Mouse (Mus musculus) inflammation-experienced regulatory T-cells, adult 6 months (primary cell): ENCODE measurements at regions not wholly inside any gene's neighbourhood (a gene's known extent, or its start where the extent isn't known, plus 50 kb on each side); places are given as distances from the start of the nearest gene placed in this dataset.
"Not testable (repeated sequence)": the region's sequence is repeated elsewhere in the genome, so short reads cannot be mapped to it uniquely, and the experiment has no call there.

Source experiments
- ATAC-seq: one replicate; pipeline ENCODE4 v1.8.0; 2017

DNA sequence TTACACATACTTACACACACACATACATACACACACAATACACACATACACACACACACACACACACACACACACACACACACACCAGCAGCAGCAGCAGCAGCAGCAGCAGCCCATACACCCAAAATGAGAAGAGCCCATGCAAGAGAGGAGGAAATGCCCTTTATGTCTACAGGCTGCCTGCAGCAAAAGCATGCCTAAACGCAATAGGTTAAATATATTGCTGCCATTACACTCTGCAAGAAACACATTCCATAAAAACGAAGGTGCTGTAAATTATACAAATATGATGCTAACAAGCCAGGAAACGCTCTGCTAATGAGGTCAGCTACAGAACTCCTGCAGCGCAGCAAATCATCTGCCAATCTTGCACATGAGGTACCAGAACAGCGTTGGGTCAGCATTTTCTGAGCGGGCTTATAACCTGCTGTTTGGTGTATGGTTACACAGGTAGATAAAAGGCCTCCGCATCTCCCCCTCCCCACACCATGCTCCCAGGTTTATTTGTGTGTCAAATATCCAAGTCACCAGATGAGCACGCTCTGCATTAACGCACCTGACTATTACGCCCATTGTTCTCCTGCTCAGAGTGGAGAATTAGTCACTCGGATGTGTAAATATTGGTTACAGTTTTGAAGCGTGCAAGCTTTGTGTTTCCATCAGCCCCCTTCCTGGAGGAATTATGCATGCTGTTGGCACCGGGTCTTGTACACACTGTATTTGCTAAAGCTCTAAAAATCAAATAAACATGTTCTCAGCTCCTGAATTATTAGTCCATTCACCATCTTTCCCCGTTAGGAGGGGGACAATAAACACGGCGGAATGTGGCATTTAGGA, 214.0 kb upstream of the Zfp703 start:
- no peak for ATAC-seq

DNA sequence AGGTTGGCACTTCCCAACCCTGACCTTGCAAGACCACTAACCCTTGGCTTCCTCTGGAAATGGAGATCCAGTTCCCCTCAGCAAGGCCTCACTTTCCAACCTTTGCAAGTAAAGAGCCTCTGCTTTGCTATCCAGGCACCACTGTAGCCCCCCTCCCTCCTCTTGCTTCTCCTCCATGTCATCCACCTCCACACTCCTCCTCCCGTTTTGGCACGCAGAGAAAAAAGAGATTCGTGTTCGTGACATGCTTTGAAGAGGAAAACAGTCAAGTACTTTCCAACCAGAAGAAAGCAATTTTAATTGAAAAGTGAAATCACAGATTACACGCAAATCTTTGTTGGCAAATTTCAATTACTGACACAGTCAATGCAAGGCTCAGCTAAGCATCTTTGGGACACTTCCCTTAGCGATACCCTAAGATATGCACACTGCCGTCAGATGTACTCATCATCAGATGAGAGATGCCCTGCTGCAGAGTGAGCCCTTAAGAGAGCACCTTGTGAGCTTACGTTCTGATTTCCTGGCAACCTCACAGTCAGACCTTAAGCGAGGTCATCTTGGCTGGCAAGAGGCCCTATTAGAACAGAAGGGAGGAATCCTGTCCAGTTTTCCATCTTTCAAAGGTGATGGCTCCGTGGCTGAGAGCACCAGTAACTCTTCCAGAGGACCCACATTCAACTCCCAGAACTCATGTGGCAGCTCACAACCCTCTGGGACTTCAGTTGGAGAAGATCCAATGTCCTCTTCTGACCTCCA, 208.5 kb upstream of the Zfp703 start:
- ATAC-seq: no peak

DNA sequence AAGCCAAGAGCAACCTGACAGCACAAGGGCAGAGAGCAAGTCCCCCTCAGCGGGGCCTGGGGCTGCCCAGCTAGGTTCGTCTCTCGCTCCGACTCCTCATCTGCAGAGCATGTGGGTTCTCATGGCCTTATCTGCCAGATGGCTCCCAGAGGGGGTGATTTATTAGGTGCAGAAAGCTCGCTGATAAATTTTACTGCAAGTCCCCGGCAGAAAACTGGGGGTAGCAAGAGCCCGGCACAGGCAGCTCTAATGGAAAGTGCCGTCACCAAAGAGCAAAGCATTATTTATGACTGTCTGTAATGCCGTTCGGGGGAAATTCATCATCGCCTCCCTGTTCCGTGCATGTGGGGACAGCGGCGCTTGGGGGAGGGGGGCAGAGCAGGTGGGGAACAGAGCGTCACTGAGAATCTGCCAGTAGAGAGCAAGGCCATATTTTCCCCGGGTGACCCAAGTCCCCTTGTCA, 206.7 kb upstream of the Zfp703 start:
- ATAC-seq: no peak

DNA sequence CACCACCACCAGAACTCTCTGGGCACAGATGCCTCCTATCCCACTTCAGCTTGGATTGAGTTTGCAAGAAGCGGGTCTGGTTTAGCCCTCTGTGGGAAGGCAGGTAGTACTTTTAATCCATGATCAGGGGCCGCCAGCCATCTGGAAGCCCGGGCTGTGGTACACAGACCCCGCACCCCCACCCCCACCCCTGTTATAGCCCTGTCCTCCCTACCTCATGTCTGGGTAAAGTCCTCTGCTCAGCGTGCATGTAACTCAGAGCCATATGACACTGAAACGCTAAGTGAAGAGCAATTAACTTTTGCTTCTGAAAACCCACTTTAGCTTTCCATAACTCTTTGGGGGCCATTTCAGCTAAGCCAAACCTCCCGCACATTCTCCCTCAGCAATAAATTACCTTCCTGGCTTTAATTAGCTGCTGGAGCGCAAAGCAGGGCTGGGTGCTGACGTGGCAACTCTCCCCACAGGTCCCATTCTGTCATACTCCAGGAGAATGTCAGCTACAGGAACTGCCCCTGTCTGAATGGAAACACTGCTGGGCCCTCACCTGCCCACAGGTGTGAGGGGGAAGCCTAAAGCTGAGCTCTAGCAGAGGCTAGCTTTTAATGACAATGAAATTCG, 198.1 kb upstream of the Zfp703 start:
- no peak for ATAC-seq

DNA sequence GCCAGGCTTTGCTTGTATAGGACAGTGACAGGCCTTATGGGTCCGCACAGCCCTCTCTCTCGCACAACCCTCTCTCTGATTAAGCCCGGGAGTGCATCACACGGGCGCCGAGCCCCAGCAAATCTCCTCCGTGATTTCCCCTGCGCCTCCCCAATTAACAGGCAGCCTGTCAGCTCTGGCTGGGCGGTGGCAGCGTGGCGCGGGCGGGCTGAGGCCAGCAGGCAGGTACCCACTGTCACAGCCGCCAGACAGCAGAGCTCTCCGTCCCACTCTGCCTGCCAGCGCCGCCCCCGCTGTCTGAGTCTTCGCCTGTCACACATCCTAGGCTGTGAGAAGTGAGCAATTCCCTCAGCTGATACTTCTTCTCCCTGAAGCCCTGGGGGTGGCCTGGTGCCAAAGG, 196.6 kb upstream of the Zfp703 start:
- no peak for ATAC-seq

DNA sequence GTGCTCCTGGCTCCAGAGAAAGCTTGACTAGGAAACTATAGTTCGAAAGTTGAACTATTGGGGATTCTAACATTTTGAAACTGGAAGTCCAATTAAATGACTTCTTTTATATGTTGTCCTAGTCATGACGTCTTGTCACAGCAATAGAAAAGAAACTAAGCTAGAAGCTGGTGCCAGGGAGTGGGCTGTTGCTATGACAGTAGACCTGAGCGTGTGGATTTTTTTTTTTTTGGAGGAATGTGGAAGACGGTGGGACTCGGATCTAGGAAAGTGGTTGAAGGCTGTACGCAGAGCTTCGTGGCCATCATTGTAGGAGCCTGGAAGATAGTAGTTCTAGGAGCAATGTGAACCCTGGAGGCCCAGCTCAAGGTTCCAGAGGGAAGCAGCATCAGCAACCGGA, 194.2 kb upstream of the Zfp703 start:
- ATAC-seq: not testable (repeated sequence)

DNA sequence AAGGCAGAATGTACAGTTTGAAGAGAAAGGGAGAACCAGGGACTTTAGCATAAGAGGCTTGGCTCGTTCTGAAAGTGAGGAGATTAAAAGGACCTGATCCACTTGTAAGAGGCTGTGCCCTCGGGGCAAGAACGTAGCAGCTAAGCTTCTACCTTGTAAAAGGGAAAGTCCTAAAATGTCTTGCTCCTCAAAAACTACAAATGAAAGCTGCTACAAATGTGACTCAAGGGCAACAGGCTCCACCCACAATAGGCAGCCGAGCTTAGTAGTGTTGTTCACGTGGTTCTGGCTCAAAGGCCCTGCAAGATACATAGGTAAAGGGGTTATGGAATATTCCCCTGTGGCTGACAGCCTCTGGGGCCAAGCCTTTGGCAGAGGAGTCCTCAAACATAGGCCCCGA, 192.7 kb upstream of the Zfp703 start:
- no peak for ATAC-seq

DNA sequence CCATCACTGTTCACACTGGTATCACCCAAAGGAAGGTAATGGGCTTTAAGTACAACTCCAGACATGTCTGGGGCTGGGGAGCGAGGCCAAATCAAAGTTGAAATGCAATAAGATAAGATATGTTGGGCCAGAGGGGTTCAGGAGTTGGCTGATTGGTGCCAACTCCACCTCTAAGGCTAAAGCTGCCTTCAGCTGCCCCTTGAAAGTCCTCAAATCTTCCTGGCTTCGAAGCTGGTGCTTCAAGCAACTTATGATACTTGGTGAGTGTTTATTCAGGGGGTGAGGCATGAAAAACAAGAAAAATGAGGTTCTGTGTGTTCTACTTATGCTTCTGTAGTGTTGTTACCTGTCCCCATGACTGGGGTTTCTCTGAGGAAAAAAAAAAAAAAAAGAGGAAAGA, 185.3 kb upstream of the Zfp703 start:
- no peak for ATAC-seq

DNA sequence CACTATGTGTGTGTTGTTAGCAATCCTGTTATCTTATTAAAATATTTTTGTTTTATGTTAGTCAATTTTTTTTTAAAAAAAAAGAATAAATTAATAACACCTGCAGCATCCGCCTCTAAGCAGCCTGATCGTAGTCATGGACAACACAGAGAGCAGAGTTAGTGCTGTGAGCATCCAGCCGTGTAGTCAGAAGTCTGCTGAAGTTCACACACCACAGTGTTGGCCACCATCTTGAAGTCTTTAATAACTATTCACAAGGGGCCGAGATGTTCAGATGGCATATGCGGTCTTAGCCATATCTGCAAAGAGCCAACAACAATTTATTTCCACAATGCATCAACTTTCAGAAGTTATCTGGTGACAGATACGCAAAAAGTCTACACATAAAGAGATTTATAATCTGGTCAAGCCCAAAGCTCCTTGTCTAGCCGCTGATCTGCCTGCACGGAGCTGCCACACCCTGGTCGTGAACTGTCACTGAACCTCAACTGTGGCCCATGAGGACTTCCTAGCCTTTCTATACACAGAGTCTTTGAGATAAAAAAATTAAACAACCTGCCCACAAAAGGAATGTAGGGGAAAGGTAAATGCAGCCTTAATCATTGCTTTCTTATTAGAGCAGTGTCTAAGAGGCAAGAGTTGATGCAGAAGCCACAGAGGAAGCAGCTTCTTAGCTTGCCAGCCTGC, 183.4 kb upstream of the Zfp703 start:
- no peak for ATAC-seq

DNA sequence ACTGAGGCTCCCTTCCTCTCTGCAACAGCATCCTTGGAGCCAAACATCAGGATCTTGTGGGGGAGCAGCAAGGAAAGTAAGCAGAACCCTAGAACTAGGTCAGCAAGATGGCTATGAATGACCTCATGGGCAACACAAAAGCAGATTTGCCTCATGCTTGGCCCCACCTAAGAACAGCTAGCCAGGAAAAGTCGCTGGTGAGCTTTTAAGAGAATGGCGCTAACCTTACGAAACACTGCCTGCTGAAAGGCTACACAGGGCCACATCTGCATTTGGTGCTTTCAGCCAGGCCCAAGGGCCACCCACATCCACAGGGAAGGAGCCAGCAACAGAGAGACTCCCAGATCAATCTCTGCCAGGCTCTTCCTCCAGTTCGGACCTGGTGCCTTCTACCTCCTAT, 182.7 kb upstream of the Zfp703 start:
- ATAC-seq: no peak

DNA sequence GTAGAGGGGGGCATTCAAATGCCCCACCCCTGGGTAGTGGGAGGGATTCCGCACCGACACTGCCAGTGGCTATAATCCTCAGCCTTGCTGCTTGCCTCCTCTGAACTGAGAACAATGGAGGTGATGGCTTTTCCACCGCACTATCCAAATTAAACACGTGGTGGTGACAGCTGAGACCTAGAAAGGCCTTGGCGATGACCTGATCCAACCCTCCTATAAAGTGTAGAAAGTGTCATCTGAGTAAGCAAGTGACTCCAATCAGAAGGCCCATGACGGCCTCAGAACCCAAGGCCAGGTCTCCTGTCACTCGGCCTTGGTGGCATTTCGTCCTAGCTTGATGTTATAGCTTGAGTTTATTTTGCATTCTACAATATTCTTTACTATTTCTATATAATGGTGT, 181.5 kb upstream of the Zfp703 start:
- no peak for ATAC-seq

DNA sequence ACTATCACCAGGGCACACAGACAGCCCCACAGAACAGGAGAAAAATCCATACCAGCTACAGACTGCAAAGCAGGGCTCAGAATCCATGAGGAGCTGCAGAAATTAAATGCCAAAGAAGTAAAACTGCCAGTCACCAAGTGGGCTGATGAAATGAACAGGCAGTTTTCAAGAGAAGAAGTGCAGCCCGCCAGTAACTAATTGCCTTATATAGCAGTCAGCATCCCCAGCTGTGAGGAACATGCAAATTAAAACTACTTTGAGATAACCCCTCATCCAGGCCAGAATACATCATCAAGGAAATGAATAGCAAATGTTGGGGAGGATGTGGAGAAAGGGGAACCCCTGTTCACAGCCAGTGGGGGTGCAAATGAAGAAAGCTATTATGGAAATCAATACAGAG, 177.3 kb upstream of the Zfp703 start:
- no peak for ATAC-seq

DNA sequence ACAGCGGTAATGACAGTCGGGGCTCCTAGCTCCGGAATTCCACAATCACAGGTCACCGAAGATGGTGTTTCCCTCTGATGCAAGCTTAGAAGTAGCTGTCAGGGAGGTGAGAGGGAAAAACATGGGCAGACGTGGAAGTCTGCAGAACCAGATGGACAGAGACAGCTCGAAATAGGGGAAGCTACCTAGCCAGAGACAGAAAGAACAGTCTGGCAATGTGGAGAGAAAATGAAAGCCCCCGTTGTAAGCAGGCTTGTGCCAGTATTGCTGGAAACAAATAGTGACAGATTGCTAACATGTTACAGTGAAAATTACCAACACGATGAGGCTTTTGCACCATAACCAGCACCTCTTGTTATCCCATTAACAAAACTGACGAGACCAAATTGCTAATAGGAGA, 173.0 kb upstream of the Zfp703 start:
- no peak for ATAC-seq

DNA sequence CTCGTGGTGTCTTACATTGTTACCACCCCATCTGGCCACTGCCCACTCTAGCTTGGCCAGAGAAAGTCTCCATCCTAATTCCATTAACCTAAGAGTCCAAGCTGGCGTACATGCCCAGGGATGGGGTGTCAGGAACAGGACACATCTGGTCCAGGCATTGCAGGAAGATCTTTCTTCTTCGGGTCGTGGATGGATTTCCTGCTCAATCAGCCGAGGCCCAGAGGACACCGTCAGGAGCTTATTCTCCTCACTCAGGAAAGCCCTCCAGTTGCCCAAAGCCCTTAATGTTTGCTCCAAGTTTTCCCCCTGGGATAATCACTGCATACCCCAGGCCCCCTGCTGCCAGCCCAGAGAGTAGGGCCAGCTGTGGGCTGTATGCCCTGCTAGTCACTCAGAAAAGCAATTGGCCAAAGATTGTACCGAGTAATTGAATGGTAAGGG, 172.2 kb upstream of the Zfp703 start:
- no peak for ATAC-seq

DNA sequence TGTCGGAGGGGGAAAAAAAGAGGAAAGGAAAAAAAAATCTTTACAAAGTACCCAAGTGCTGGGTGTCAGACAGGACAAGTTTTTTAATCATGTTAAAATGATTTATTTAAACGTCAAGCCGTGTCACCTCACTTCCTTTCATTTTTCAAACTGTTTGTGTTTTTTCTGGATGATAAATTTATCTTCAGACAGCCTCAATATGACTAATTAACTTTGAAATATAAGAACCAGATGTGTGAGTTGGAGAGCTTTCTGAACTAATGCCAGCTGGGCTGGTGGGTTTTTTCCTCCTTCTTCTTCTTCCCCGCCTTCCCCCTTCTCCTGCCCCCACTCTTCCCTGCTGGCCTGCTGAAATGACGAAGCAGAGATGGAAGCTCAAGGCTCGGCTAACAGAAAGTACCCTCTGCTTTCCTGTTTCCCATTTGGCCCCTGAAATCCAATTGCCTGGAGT, 171.7 kb upstream of the Zfp703 start:
- ATAC-seq: no peak

DNA sequence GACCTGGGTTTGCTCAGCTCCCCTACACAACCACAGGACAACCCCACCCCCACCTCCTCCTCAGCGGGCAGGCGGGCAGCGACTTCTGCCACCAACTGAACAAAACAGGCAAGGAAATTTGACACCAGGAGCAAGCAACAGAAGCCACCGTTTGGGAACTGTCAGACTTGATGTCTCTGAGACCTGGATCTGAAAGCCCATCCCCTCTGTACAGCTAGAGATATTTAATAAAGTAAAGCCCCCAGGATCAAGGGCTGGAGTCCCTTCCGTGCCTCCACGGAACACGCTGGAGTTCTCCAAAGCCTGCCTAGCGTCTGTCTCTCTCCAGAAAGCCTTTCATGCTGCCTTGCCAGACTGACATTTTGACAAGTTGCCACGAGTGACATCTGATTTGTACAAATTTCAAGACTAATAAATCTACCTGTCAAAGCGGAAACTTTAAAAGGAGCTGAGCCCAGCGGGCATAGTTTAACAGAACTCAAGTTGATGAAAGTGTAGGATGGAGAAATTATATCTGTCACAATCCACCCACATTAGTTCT, 168.9 kb upstream of the Zfp703 start:
- no peak for ATAC-seq

DNA sequence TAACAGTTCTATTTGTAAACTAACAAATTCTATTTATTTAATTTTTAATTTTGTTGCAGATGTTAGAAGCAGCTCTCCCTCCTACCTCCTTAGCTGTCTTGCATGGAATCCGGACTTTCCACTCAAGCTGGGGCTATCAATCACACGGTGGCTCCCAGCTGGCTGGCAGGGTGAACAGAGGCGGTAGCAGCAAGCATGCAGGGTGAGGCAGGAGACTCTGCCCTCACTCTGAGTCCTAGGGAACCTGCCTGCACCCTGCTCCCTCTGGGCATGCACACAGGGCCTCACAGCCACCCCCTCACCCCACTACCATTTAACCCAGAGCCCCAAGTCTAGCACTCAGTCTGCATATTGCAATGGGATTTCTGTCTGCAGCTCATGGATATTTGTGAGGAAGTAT, 168.4 kb upstream of the Zfp703 start:
- ATAC-seq: no peak

DNA sequence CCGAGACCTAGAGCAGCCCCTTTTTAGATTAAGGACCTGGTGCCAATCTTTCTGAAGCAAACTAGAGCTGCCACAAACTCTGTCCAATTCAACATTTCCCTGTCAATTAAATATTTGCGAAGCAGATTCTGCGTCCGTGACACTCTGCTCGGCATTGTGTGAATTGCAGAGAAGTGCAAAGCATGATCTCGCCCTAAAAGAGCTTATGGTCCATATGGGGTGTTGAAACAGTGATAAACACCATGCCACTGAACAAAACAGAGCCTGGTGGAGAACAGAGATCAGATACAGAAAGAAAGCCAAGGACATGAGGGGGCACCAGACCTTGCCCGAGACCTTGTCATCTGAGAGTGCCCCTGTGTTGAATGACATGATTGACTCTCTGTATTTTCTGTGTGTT, 167.2 kb upstream of the Zfp703 start:
- no peak for ATAC-seq

DNA sequence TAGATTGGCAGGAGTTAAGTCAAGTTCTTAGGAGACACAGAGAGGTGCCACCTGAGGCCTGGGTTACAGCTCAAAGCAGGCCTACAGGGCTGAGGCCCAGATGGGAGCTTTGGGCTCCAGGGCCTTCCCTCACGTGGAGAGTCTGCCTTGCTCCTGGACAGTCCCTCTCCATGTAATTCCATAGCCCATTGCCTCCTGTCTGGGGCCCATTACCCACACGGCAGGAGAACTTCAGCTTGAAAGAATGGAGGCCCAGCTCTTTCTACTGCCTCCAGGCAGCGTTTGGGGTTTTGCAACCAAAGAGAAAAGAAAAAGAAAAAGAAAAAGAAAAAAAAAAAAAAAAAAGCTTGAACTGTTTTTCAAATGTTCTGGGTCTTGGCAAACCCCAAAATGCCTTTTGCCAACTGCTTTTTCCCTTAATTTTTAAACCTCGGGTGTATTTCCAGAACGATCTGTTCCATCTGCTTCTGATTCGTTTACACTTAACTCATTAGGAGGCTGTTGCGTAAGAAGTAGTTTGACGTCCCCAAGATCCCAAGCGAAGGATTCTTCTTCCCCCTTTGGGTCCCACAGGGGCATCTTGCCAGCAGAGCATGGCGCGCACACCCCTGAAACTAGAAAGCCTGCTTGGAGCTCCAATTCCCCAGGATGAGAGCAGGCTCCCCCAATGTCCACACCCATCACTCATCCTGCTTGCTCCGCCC, 165.4 kb upstream of the Zfp703 start:
- no peak for ATAC-seq

DNA sequence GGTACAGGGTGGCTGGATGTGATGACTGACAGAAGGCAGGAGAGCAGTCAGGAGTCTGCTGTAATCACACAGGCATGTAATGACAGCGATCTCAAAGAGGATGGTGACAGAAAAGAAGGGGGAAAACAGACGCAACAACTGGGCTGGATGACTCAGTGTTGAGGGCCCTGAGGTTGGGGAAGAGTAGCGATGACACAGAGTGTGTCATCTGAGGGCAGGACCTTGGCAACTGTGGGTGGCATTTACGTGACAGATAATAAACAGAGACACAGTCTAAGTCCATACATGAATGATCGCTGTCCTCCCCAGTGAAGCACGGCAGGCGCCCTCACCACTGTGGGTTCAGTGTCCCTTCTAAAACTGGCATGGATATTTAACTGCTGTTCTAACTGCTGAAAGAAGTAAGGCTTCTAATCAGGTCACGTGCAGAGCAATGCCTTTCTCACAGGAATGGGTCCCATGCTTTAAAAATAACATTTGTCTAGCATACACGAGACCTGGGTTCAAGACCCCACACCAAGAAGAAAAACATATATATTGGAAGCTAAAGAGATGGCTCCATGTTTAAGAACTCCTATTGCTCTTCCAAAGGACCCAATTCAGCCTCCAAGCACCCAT, 163.8 kb upstream of the Zfp703 start:
- ATAC-seq: no peak

DNA sequence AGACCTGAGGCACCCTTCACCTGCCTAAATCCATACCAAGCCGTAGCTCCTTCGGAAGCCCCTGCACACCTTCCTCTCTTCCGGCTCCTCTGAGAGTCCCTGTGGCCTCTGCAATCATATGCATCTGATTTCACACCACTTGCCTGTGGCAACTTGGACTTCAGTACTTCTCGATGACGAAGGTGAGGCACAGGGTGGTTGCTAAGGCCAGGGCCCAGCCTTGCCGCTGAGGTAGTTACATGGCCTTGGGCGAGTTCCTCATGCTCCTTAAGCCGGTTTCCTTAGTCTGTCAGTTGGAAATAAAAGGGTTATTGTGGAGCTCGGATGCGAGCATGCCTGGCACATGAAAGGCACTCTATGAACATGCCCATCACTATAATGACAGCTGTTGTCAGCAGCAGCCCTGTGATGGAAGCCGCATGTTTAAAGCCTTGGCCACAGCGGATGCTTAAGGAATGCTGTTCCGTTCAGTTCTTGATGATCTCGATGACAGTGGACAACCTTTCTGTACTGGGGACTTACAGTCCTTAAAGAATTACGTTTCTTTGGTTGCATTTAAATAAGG, 162.0 kb upstream of the Zfp703 start:
- no peak for ATAC-seq
